Comparison of ENCODE assay signal across 12 mouse cellular contexts in the genomic region with DNA sequence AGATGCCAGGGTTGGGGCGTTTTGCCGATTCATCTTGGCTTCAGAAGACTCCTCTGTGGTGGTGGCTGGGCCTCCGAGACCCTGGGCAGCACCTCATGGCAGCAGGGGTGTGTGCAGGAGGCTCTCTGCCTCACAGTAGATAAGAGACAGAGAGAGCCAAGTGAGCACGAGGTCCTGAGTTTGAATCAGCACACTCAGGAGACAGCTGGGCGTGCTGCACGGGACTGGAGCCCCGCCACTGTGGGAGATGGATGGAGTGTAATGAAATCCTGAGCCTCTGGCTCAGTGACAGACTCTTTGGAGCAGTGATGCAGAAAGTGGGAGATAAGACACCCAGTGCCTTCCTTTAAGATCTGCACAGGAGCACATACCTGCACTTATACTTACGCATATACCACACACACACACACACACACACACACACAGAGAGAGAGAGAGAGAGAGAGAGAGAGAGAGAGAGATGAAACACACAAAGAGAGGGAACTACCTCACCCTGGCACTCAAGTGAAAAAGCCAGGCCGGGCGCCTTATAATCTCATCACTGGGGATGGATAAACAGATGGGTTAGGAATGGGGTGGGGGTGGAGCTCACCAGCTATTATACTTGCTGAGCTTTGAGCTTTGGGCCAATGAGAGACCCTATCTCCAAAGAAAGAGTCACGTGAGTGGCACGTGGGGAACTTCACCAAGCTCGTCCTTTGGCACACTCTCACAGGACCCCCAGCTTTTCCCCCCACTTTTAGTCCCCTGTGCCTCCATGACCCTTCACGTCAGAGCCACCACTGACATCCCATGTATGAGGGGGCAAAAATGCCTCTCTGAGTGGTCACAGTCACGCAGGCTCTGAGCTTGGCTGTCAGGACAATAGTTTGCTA. TPM values are rescaled to one million over a fixed set of nuclear protein-coding genes. Genes with fewer than 3 reads are reported as not detected.
A peak's percentile ranks its signal among the peaks of the same experiment; 100 is the strongest.
DNase-seq lines count a peak whose midpoint lies in the region; ATAC-seq lines count a peak whose summit lies in the region.
"Had no signal": no experiment of that assay in that cellular context is flagged by ENCODE, and none has a peak within 500 bp of the region (broad histone marks: within the 10 kb centered on the region; RNA-seq: fewer than 3 reads in every experiment).

No protein-coding gene starts in this region.

- H3K9me3 ChIP-seq in hindbrain, embryonic 16.5 days (ENCODE audit: control insufficient read depth, low read length), result no peaks in the 10 kb centered on the region
- H3K9me3 ChIP-seq in hindbrain, embryonic 12.5 days (replicated peaks), result no peaks in the 10 kb centered on the region
- no peaks in the 10 kb centered on the region for H3K9me3 ChIP-seq in intestine, embryonic 15.5 days

- H3K27me3 ChIP-seq in hindbrain, embryonic 16.5 days (replicated peaks; ENCODE audit: control insufficient read depth, insufficient read depth, low read length), result no peaks in the 10 kb centered on the region
- H3K27me3 ChIP-seq in hindbrain, embryonic 12.5 days, result no peaks in the 10 kb centered on the region
- no peaks in the 10 kb centered on the region for H3K27me3 ChIP-seq in intestine, embryonic 15.5 days (replicated peaks)

- H3K4me3 ChIP-seq in hindbrain, embryonic 16.5 days (ENCODE audit: low read length), result no peak overlapping the region
- no peak overlapping the region for H3K4me3 ChIP-seq in hindbrain, embryonic 12.5 days
- H3K4me3 ChIP-seq in intestine, embryonic 15.5 days (replicated peaks), result no peak overlapping the region
- H3K4me3 ChIP-seq: layer of hippocampus, adult 2 months had no signal

- 71% methylated on average over 15 of the region's 15 CpGs for WGBS in hindbrain, embryonic 16.5 days
- 82% methylated on average over 15 of the region's 15 CpGs for whole genome bisulfite sequencing in hindbrain, embryonic 12.5 days
- WGBS in intestine, embryonic 15.5 days, result 65% methylated on average over 15 of the region's 15 CpGs

- DNase-seq in retina, postnatal 1 day, result peak; percentile 49
- no peak for DNase-seq in retina, embryonic 14.5 days (ENCODE audit: low spot score)
- no peak for DNase-seq in thymus, postnatal 36 days
- no peak for DNase-seq in layer of hippocampus, postnatal 14 days (ENCODE audit: low spot score in 2 of 2)
- DNase-seq in layer of hippocampus, postnatal 10 days (ENCODE audit: low spot score in 2 of 2), result no peak
- DNase-seq: right cerebral cortex, postnatal 25 days had no signal

- ATAC-seq in hindbrain, embryonic 16.5 days, result no peak
- ATAC-seq in hindbrain, embryonic 12.5 days (ENCODE audit: low FRiP score), result no peak
- 0 out of 2 replicates have a peak, but pooled peaks have one; percentile 21 for ATAC-seq in intestine, embryonic 15.5 days

- peak overlapping the region; percentile 44; the same call in 1 of the 2 replicates for H3K27ac ChIP-seq in hindbrain, embryonic 16.5 days (ENCODE audit: low read depth, low read length)
- H3K27ac ChIP-seq in hindbrain, embryonic 12.5 days, result no peak overlapping the region
- H3K27ac ChIP-seq in intestine, embryonic 15.5 days, result peak overlapping the region; percentile 37; the same call in 1 of the 2 replicates
- H3K27ac ChIP-seq: layer of hippocampus, adult 2 months; liver, embryonic 14.5 days had no signal

- no peak overlapping the region for H3K9ac ChIP-seq in hindbrain, embryonic 16.5 days (ENCODE audit: low read depth, low read length)
- no peak overlapping the region for H3K9ac ChIP-seq in hindbrain, embryonic 12.5 days
- H3K9ac ChIP-seq in intestine, embryonic 15.5 days, result no peak overlapping the region
- H3K9ac ChIP-seq: liver, embryonic 14.5 days had no signal

- no peaks in the 10 kb centered on the region for H3K36me3 ChIP-seq in hindbrain, embryonic 16.5 days (ENCODE audit: control insufficient read depth, insufficient read depth, low read length)
- no peaks in the 10 kb centered on the region for H3K36me3 ChIP-seq in hindbrain, embryonic 12.5 days
- H3K36me3 ChIP-seq in intestine, embryonic 15.5 days, result no peaks in the 10 kb centered on the region

- H3K4me2 ChIP-seq in hindbrain, embryonic 16.5 days (ENCODE audit: low read length), result no peak overlapping the region
- no peak overlapping the region for H3K4me2 ChIP-seq in hindbrain, embryonic 12.5 days (replicated peaks)
- no peak overlapping the region for H3K4me2 ChIP-seq in intestine, embryonic 15.5 days (replicated peaks)

- H3K4me1 ChIP-seq in hindbrain, embryonic 16.5 days (ENCODE audit: control insufficient read depth, insufficient read depth, low read depth, low read length), result no peaks in the 10 kb centered on the region
- no peaks in the 10 kb centered on the region for H3K4me1 ChIP-seq in hindbrain, embryonic 12.5 days
- peaks cover 13% of the 10 kb centered on the region for H3K4me1 ChIP-seq in intestine, embryonic 15.5 days (replicated peaks)

RNA-seq across cellular contexts. Expression of a gene that starts 37.2 kb away (rescaled TPM):
- 15.8 and 22.2 TPM in 2 replicates for polyA plus RNA-seq in hindbrain, embryonic 16.5 days (2015; fragmentation: Nextera tagmentation; extraction: Ambion mirVana)
- polyA plus RNA-seq in hindbrain, embryonic 12.5 days (2016; fragmentation: Nextera tagmentation; extraction: Ambion mirVana), result 32.6 and 36.2 TPM in 2 replicates
- 56.3 and 58.8 TPM in 2 replicates for polyA plus RNA-seq in intestine, embryonic 15.5 days (2015; fragmentation: Nextera tagmentation; extraction: Ambion mirVana)
- 10 to 100 TPM in 1 of 2 experiments, 1 to 10 TPM in 1; 8.9 to 13.6 TPM for total RNA-seq in layer of hippocampus, postnatal 14 days (2021)
- 10 to 100 TPM; 13.7 to 15.2 TPM for total RNA-seq in layer of hippocampus, postnatal 10 days (2021)

RNA-seq across cellular contexts. Expression of a gene that starts 44.3 kb away (rescaled TPM):
- 23.3 and 25.2 TPM in 2 replicates for polyA plus RNA-seq in hindbrain, embryonic 16.5 days (2015; fragmentation: Nextera tagmentation; extraction: Ambion mirVana)
- 3.7 and 5.0 TPM in 2 replicates for polyA plus RNA-seq in hindbrain, embryonic 12.5 days (2016; fragmentation: Nextera tagmentation; extraction: Ambion mirVana)
- polyA plus RNA-seq in intestine, embryonic 15.5 days (2015; fragmentation: Nextera tagmentation; extraction: Ambion mirVana), result 1.6 and 1.8 TPM in 2 replicates
- total RNA-seq in layer of hippocampus, postnatal 14 days (2021), result 10 to 100 TPM; 32.2 to 32.8 TPM
- 10 to 100 TPM; 32.8 to 33.6 TPM for total RNA-seq in layer of hippocampus, postnatal 10 days (2021)
- total RNA-seq: granulocyte monocyte progenitor cell, adult 5-6 weeks had no signal
